ENCODE assay signal across 22 mouse cellular contexts in genomic region chr5:57758968-57759367, GRCm38 (mm10).
"Had no signal": no experiment of that assay in that cellular context is flagged by ENCODE, and none has a peak within 500 bp of the region (broad histone marks: within the 10 kb centered on the region; RNA-seq: fewer than 3 reads in every experiment).

No protein-coding gene starts in this region.

- H3K4me1 ChIP-seq: lung, embryonic 15.5 days; neural tube, embryonic 12.5 days had no signal

- H3K9ac ChIP-seq: limb, embryonic 12.5 days; limb, embryonic 15.5 days; liver, embryonic 14.5 days; lung, embryonic 15.5 days; midbrain, embryonic 13.5 days; neural tube, embryonic 12.5 days; neural tube, embryonic 15.5 days had no signal

- ATAC-seq: midbrain, embryonic 13.5 days; midbrain, embryonic 16.5 days had no signal

- H3K4me3 ChIP-seq: limb, embryonic 12.5 days; limb, embryonic 15.5 days; lung, embryonic 15.5 days; midbrain, embryonic 13.5 days; neural tube, embryonic 12.5 days; neural tube, embryonic 15.5 days had no signal

- H3K36me3 ChIP-seq: limb, embryonic 12.5 days; limb, embryonic 15.5 days; lung, embryonic 15.5 days; neural tube, embryonic 12.5 days; neural tube, embryonic 15.5 days had no signal

- H3K27me3 ChIP-seq: limb, embryonic 12.5 days; limb, embryonic 15.5 days; lung, embryonic 15.5 days; midbrain, embryonic 13.5 days; neural tube, embryonic 12.5 days; neural tube, embryonic 15.5 days had no signal

- H3K9me3 ChIP-seq: limb, embryonic 12.5 days; limb, embryonic 15.5 days; lung, embryonic 15.5 days; midbrain, embryonic 13.5 days; neural tube, embryonic 12.5 days; neural tube, embryonic 15.5 days had no signal

- H3K4me2 ChIP-seq: limb, embryonic 12.5 days; limb, embryonic 15.5 days; lung, embryonic 15.5 days; midbrain, embryonic 13.5 days; neural tube, embryonic 12.5 days; neural tube, embryonic 15.5 days had no signal

- DNase-seq: kidney, adult 18-20 months; kidney, adult 9 months; kidney, postnatal 25 days; left cerebral cortex, postnatal 4 days; lung, adult 18-20 months; lung, postnatal 10 days; lung, postnatal 36 days; right cerebral cortex, adult 18-20 months; right cerebral cortex, postnatal 14 days; right cerebral cortex, postnatal 4 days; thymus, adult 2 months; thymus, postnatal 14 days; thymus, postnatal 4 days had no signal

- H3K27ac ChIP-seq: limb, embryonic 12.5 days; limb, embryonic 15.5 days; lung, embryonic 15.5 days; midbrain, embryonic 13.5 days; neural tube, embryonic 12.5 days; neural tube, embryonic 15.5 days; stomach, postnatal 0 days had no signal
